Mouse (Mus musculus) 3T3-L1 (cell line): ENCODE data around the gene Adamts17.
A peak's percentile ranks its signal among the peaks of the same experiment; 100 is the strongest.

Experiments
- DNase-seq: peaks from one replicate; pipeline ENCODE4 v3.0.0-alpha.2; 2015; ENCODE audit warnings: low read depth, low spot score

Adamts17 gene

GRCm38 (mm10) chr7:67072015-67072685, 232.6 kb downstream of the Adamts17 start:
- no peak for DNase-seq

DNA sequence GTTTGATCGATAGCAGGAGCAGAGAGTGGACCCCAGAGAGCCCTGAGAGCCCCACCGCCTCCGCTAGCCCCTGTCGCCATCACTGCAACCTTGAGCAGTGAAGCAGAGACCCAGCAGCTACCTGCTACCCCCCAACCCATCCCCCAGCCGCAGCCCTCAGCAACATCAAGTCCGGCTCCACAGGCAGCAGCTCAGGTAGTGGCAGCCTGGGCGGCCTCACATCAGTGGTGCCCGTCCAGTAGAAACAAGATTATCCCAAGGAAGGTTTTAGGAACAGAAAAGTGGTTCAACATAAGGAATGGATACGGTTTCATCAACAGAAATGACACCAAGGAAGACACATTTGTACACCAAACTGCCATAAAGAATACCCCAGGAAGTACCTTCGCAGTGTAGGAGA, 243.2 kb downstream of the Adamts17 start:
- DNase-seq = no peak

GRCm38 (mm10) chr7:67087759-67088158, 248.2 kb downstream of the Adamts17 start:
- no peak for DNase-seq

GRCm38 (mm10) chr7:67097096-67097495, 257.6 kb downstream of the Adamts17 start:
- no peak for DNase-seq

DNA sequence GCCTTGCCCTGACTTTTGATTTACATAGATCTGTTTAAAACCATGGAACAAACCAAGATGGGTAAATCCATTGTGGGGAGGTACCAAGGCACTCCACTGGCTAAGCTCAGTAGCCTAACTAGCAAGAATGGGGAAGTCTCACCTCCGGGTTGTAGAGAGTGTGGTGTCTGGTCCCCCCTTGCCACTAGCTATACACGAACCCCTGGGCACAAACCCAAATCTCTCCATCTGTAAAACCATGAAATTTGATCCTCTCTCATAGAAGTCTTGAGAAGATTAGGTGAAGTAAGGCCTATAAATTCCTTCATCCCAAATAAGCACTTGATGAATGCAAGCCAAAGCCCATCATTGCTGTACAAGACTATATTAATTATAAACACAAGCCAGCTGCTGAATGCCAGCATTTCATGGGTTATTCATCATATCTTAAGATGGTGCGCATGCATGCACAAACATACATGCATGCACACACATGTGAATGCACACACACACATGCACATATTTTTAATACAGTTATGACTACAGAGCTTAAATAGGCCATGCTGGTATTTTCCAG, 262.0 kb downstream of the Adamts17 start:
- no peak for DNase-seq

GRCm38 (mm10) chr7:67110551-67111159, 271.1 kb downstream of the Adamts17 start:
- DNase-seq = no peak

GRCm38 (mm10) chr7:67112495-67113216, 273.1 kb downstream of the Adamts17 start:
- no peak for DNase-seq

DNA sequence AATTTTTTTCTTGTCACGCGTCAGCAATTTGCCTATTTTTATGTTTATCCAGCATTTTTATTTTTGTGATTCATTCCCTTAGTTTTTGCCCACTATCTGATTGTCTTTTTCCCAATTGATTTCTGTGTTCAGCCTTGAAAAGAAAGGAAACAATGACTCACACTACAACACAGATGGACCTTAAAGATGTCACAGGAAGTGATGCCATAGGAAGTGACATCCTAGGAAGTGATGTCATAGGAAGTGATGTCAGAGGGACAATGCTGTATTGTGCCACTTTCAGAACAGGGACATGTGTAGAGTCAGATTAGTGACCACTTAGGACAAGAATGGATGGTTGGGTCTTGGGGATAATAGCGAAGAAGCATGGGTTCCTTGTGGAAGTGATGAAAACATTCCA, 274.5 kb downstream of the Adamts17 start:
- peak; percentile 34 for DNase-seq

GRCm38 (mm10) chr7:67115056-67115455, 275.5 kb downstream of the Adamts17 start:
- no peak for DNase-seq

DNA sequence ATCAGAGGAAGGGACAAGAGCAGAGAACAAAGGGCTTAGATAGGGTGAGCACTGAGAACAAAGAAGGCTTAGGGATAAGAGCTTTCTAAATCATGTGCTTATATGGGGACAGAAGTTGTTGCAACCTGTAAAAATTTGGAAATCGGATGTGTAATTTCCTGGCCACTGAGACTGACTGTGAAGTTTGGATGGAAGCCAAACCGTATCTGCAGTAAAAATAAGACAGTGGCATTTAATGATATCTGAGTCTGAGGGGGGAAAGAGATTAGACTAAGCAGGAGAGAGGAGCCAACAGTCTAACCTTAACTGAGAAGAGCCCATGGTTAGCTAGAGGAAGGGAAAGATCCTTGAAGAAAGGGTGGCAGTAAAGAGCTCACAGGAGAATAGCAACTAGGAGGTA, 295.6 kb downstream of the Adamts17 start:
- no peak for DNase-seq

DNA sequence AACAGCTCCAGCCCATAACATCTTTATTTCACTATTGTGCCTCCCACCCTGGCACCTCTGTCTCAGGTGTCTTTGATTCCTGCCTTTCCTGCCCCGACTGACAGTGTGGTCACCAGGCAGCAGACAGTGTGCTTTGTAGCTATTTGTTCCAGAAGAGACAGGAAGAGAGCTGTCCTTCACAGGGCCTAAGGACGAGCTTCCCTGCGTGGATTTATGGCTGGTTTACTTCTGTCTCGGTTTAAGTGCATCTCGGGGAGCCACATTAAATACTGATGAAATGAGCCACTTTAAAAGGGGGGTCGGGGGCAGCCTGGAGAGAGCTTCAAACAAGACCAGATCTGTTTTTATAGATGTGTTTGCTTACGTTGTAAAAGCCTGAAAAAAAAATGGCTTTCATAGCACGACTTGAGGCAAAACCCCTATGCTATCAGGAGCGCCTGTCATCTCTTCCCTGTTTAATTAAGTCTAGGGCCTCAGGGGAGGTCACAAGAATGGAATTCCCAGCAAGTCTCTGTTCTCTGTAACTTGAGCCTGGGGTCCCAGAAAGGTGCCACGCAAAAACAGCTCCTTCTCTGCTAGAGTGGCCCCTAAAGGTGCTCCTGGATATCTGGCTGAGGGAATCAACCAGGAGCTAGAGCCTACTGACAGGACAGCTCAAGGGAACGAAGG, 302.9 kb downstream of the Adamts17 start:
- DNase-seq = no peak

GRCm38 (mm10) chr7:67145748-67146147, 306.2 kb downstream of the Adamts17 start:
- peak; percentile 21 for DNase-seq

- no peak for DNase-seq
These were observed 306.6 kb downstream of the Adamts17 start for GRCm38 (mm10) chr7:67146151-67146550.

GRCm38 (mm10) chr7:67149707-67150106, 310.2 kb downstream of the Adamts17 start:
- no peak for DNase-seq

DNA sequence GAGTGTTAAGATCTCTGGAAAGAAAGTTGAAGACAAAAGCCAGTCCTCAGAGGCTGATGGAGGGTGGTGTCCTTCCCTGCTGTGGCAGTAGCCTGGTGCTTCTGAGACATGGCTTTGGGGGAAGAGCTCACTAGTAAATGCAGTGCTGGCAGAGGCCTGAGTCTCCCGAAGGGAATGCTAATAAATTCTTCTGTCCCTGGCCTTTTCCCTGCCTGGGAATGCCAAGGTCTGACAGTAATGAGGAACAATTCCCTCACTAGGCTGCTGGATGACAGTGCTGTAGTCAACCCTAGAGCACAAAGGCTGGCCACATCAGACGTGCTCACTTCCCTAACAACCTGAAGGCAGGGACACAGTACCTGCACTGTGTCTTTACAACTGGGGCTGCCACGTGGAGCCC, 313.1 kb downstream of the Adamts17 start:
- DNase-seq = no peak

DNA sequence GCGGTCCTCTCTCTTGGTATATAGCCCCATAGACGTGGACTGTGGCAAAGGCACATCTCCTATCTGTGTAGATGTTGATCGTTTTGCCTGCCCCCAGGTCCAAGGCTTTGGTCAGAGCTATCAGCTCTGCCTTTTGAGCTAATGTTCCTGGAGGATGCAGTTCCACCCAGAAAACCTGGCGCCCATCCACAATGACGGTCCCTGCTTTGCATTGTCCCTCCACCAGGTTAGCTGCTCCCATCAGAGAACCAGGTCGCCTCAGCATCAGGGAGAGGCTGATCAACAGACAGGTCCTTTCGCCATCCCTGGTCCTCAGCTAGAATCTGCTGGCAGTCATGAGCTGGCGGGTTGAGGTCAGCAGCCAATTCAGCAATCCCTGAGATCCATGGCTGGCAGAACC, 322.6 kb downstream of the Adamts17 start:
- no peak for DNase-seq

- no peak for DNase-seq
These were observed 328.8 kb downstream of the Adamts17 start for GRCm38 (mm10) chr7:67168288-67168687.

DNA sequence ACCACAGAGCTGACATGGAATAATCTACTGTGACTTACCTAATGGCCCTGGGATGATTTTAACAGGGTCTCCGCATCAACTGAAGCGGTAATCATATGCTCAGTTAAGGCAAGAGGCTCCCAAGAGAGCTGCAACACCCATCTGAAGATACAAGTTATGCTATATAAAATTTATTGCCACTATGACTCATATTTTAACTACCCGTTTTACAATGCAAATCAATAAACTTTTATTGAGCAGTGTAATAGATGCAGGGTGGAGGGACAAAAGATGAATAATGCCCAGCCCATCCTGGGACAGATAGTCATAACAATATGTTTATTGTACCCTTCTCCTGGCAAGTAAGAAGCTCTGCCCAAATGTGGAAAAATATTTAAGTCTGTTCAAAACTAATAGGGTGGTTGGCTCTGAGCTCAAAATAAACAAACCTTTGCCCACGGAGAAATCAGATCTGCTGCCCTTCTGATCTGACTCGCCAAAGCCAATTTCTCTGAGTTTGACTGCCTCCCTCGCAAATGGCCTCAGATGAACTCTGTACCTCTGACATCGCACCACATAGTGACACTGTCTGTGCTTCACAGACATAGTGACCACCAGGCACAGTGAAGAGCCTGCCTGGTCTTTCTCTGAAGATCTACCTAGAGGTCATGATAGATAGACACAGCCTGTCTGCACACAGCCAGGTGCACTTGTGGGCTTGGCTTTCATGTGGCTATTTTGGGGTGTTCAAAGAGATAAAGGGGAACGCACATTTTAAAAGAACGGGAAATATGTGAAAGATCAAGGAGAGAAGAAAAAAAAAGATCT, 329.4 kb downstream of the Adamts17 start:
- no peak for DNase-seq

DNA sequence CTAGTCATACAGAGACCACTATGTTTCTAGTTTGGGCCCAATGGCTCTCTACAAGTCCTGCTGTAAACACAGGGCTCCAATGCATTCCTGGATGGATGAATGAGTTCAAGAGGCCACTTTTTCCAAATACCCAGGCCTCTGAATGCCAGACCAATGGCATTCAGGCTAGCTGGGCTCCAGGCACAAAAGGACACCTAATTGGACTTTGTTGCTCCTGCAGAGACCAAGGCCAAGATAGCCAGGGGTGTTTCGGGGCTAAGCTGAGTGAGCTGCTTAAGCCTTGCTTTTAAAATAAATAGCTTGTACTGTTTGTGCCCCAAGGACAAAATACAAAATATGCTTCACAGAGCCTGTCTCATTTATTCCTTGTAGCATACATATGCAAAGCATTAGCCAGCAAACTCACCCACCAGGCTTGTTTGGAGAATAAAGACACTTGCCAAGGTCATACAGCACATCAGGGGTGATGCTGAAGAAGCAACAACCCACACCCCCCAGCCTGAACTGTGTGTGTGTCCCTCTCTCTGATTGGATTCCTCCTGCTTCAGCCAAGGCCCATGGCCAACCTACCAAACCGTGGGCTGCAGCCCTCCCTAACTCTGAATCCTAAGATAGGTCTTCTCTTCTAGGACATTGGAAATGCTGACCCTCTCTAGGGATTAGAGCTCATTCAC, 334.1 kb downstream of the Adamts17 start:
- no peak for DNase-seq

GRCm38 (mm10) chr7:67183786-67184185, 344.3 kb downstream of the Adamts17 start:
- DNase-seq = no peak

DNA sequence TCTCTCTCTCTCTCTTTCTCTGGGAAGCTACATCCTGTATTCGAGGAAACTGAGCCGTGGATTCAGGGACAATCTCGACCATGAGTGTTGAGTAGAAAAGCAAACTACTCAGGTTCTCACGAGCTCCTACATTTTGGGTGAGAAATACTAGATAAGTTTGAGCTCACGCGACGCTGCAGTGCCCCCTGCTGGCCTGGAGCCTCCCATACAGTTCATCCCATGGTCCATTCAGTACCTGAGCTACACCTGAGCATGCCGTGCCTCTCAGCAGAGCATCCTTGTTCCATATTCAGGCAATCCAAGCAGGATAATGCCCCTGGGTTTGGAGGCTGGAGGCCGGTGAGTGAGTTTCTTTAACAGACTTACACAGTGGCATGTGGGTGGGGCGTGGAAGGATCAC, 359.9 kb downstream of the Adamts17 start:
- DNase-seq = peak; percentile 47
